Mouse (Mus musculus) ES-E14 (cell line): ENCODE data around the gene Adora1.

Experiments used
- CHD2 ChIP-seq: IDR thresholded peaks from 2 replicates; pipeline ENCODE4 v1.6.1; 2014; ENCODE audit warnings: mild to moderate bottlenecking, low read depth, low read length, inconsistent platforms
- HCFC1 ChIP-seq: IDR thresholded peaks from 2 replicates; pipeline ENCODE4 v1.6.1; 2012; ENCODE audit warnings: low read length, inconsistent platforms, borderline replicate concordance; ENCODE audit not compliant: insufficient read depth
- MAFK ChIP-seq: IDR thresholded peaks from 2 replicates; pipeline ENCODE4 v1.6.1; 2014; ENCODE audit warnings: mild to moderate bottlenecking, low read depth, low read length, inconsistent platforms; ENCODE audit not compliant: insufficient read depth
- ZC3H11A ChIP-seq: IDR thresholded peaks from 2 replicates; pipeline ENCODE4 v1.6.1; 2012; ENCODE audit warnings: low read depth, mild to moderate bottlenecking, inconsistent platforms, low read length, borderline replicate concordance
- ZNF384 ChIP-seq: IDR thresholded peaks from 2 replicates; pipeline ENCODE4 v1.6.1; 2012; ENCODE audit warnings: low read depth, low read length, inconsistent platforms

DNA sequence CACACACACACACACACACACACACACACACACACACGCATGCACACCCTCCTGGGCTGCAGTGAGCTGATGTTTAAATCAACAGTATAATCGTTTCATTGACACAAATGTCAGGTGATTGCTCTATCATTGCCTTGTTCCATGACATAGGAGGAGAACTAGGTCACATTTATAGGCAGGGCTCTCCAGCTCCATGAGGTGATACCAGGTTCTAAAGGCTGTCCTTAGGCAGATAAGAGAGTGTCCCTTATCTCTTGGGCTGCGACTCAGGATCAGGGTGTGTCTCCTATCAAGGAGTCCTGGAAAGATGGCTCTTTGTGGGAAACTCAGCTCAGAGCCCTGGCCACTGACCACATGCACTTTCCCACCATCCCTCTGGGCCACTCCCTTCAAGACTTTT is 66.7 kb downstream of the Adora1 start:
- TF ChIP-seq CHD2 (no peak), MAFK (no peak), ZNF384 (no peak), HCFC1 (no peak), ZC3H11A (no peak)
